Mouse (Mus musculus) limb, embryonic 12.5 days (tissue): ENCODE measurements around the gene Kcnd2. TPM values are rescaled to one million over a fixed set of nuclear protein-coding genes. Genes with fewer than 3 reads are reported as not detected.

Experiments
- ATAC-seq: fragments of 200-750 bp; cut with Nextera tagmentation; 2 replicates; pipeline ENCODE4 v1.8.0; 2017; ENCODE audit warnings: low read depth, moderate TSS enrichment; ENCODE audit not compliant: insufficient number of reproducible peaks, insufficient read depth, low FRiP score, low TSS enrichment
- H3K27ac ChIP-seq: fragments of 300-500 bp; sonication (generic); 2 replicates; pipeline ENCODE4 v1.5.1; 2016; ENCODE audit warnings: mild to moderate bottlenecking, moderate library complexity
- H3K27me3 ChIP-seq: fragments of 300-500 bp; sonication (generic); 2 replicates; pipeline ENCODE4 v1.6.1; 2016; ENCODE audit warnings: mild to moderate bottlenecking, moderate library complexity
- H3K36me3 ChIP-seq: fragments of 300-500 bp; sonication (generic); 2 replicates; pipeline ENCODE4 v1.6.1; 2016; ENCODE audit warnings: mild to moderate bottlenecking, moderate library complexity
- H3K4me1 ChIP-seq: fragments of 300-500 bp; sonication (generic); replicated peaks from 2 replicates; pipeline ENCODE4 v1.6.1; 2016
- H3K4me2 ChIP-seq: fragments of 300-500 bp; sonication (generic); 2 replicates; pipeline ENCODE4 v1.6.1; 2016; ENCODE audit warnings: mild to moderate bottlenecking, moderate library complexity
- H3K4me3 ChIP-seq: fragments of 300-500 bp; sonication (generic); replicated peaks from 2 replicates; pipeline ENCODE4 v1.5.1; 2016; ENCODE audit warnings: mild to moderate bottlenecking
- H3K9ac ChIP-seq: fragments of 300-500 bp; sonication (generic); replicated peaks from 2 replicates; pipeline ENCODE4 v1.6.1; 2016; ENCODE audit warnings: mild to moderate bottlenecking, moderate library complexity
- H3K9me3 ChIP-seq: fragments of 300-500 bp; sonication (generic); 2 replicates; pipeline ENCODE4 v1.6.1; 2016; ENCODE audit warnings: mild to moderate bottlenecking, moderate library complexity
- WGBS: fragments of 180-500 bp; shearing (Covaris S2); methylation state at CpG from one replicate; pipeline ENCODE4 v1.1.7; 2016; 5-methylcytosine and 5-hydroxymethylcytosine counted together
- polyA plus RNA-seq: library from polyadenylated mRNA; unstranded; fragments of >200 nt; fragmentation: Nextera tagmentation; extraction: Ambion mirVana; gene quantifications from 2 replicates; pipeline ENCODE4 v1.2.1, GENCODE M21; 2016

Kcnd2 gene
- polyA plus RNA-seq, 1 experiment from 2014 or later: 2.3 TPM

DNA sequence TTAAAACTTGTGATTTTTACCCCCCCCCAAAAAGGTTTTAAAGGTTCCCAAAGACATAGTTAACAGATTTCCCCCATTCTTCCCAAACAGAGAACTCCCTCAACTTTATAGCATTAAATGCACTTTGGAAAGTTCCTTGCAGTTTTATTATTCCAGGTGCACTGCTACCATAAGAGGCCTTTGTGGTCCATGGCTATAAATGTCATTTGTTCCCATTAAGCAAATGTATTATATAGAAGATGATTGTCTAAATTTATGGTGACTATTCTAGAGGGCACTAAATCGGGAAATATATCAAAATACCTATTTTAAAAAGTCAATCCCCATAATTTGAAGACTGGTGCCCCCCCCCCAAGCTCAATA, 554.1 kb downstream of the Kcnd2 start:
- no peaks in the 10 kb centered on the region for H3K9me3 ChIP-seq
- H3K27me3 ChIP-seq: no peaks in the 10 kb centered on the region
- H3K27ac ChIP-seq: no peak overlapping the region
- H3K4me2 ChIP-seq: no peak overlapping the region
- H3K4me3 ChIP-seq: no peak overlapping the region
- WGBS: 37% methylated on average over 1 of the region's 1 CpGs
- no peaks in the 10 kb centered on the region for H3K36me3 ChIP-seq
- ATAC-seq: 0 out of 2 replicates have a peak, but pooled peaks have one; percentile 41
- no peak overlapping the region for H3K9ac ChIP-seq
- peaks cover 18% of the 10 kb centered on the region; the same call in 1 of the 2 replicates for H3K4me1 ChIP-seq

DNA sequence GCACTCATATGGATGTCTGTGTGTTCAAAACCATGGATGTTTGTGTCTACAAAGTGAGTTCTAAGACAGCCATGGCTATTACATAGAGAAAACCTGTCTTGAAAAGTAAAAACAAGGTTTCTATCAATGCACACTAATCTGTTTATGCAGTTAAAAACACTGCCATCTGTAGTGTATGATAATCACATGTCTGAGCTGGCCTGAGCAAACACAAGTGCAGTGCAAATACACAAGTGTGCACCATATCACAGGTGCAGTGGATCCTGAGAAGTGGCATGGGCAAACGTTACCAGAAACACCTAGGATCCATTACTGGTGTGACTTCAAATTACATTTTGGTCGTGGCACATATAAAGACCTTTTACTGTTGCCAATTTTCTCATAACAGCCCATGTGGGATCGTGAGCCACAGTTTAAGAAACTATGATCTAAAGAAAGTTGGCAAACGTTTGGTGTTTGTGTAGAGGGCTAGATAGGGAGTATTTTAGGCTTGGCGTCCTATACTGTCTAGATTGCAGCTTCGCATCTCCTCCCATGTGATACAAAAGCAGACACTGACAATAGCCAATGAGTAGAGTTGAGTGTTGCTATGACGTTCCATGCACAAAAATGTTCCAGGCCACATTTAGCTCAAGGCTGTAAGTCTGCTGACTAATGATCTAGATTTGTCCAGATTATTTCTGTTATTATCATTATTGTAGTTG, 559.1 kb downstream of the Kcnd2 start:
- no peak for ATAC-seq
- H3K9ac ChIP-seq: no peak overlapping the region
- no peak overlapping the region for H3K4me2 ChIP-seq
- no peak overlapping the region for H3K27ac ChIP-seq
- no peaks in the 10 kb centered on the region for H3K36me3 ChIP-seq
- 0 out of 2 replicates have a peak, but pooled peaks cover 7% of the 10 kb centered on the region for H3K4me1 ChIP-seq
- no peak overlapping the region for H3K4me3 ChIP-seq
- no peaks in the 10 kb centered on the region for H3K9me3 ChIP-seq
- no peaks in the 10 kb centered on the region for H3K27me3 ChIP-seq
- 79% methylated on average over 7 of the region's 7 CpGs for WGBS
